Mouse (Mus musculus) small intestine, adult 2 months (tissue): Measurements from ENCODE around the gene Lef1. TPM values are rescaled to one million over a fixed set of nuclear protein-coding genes. Genes with fewer than 3 reads are reported as not detected.

Experiments used
- H3K27ac ChIP-seq: fragments of 200-500 bp; 2 replicates; pipeline ENCODE4 v1.5.1; 2012; ENCODE audit warnings: low read depth, low read length, control low read depth, inconsistent platforms; ENCODE audit not compliant: insufficient read depth
- H3K27me3 ChIP-seq: fragments of 200-500 bp; 2 replicates; pipeline ENCODE4 v1.6.1; 2012; ENCODE audit warnings: mild to moderate bottlenecking, moderate library complexity, low read length, inconsistent platforms; ENCODE audit not compliant: control insufficient read depth, insufficient read depth
- H3K36me3 ChIP-seq: fragments of 200-500 bp; 2 replicates; pipeline ENCODE4 v1.6.1; 2012; ENCODE audit warnings: mild to moderate bottlenecking, low read length, control low read depth, inconsistent platforms; ENCODE audit not compliant: control insufficient read depth, insufficient read depth
- H3K4me1 ChIP-seq: fragments of 200-500 bp; 2 replicates; pipeline ENCODE4 v1.6.1; 2012; ENCODE audit warnings: low read length, inconsistent platforms, mixed read lengths; ENCODE audit not compliant: control insufficient read depth, insufficient read depth, insufficient read length
- H3K4me3 ChIP-seq: fragments of 200-500 bp; 2 replicates; pipeline ENCODE4 v1.5.1; 2012; ENCODE audit warnings: low read depth, mild to moderate bottlenecking, control low read depth, inconsistent platforms, low read length, moderate library complexity
- CTCF ChIP-seq: fragments of 200-500 bp; IDR thresholded peaks from 2 replicates; pipeline ENCODE4 v1.5.1; 2012; ENCODE audit warnings: low read depth, mild to moderate bottlenecking, control low read depth, inconsistent platforms, low read length, moderate library complexity, mixed read lengths; ENCODE audit not compliant: insufficient replicate concordance, insufficient read length; ENCODE audit errors: extremely low read depth
- POLR2A ChIP-seq: fragments of 200-500 bp; IDR thresholded peaks from 2 replicates; pipeline ENCODE4 v1.6.1; 2012; ENCODE audit warnings: low read depth, mild to moderate bottlenecking, control low read depth, inconsistent platforms, low read length, moderate library complexity
- WGBS: fragments of 180-500 bp; shearing (Covaris S2); methylation state at CpG from one replicate; pipeline ENCODE4 v1.1.7; 2018; 5-methylcytosine and 5-hydroxymethylcytosine counted together
- polyA plus RNA-seq: library from polyadenylated mRNA; depleted of rRNA; stranded (reverse); fragments of >200 nt; gene quantifications from 2 replicates; pipeline ENCODE4 v1.2.3, GENCODE M21; 2012; rRNA removed

Lef1 gene
- polyA plus RNA-seq, result 1.1 and 1.9 TPM in 2 replicates

GRCm38 (mm10) chr3:131110191-131111150, at the start of gene Lef1:
TSS of gene Lef1 (plus strand) at chr3:131110471.
- Histone ChIP-seq H3K27ac (no peak within 1 kb of the TSS), H3K4me1 (peaks cover 16% of the 10 kb centered on the region), H3K36me3 (no peaks in the 10 kb centered on the region), H3K4me3 (peak within 1 kb of the TSS; percentile 60), H3K27me3 (peaks cover 73% of the 10 kb centered on the region)
- under 1% methylated on average over 68 of the region's 69 CpGs for WGBS
- TF ChIP-seq CTCF (no peak), POLR2A (no peak)

GRCm38 (mm10) chr3:131065001-131065400, 45.3 kb upstream of the Lef1 start:
- no peak overlapping the region for H3K27ac ChIP-seq
- WGBS, result 92% methylated on average over 9 of the region's 9 CpGs

GRCm38 (mm10) chr3:131066171-131066570, 44.1 kb upstream of the Lef1 start:
- no peak overlapping the region for H3K27ac ChIP-seq
- no peaks in the 10 kb centered on the region for H3K4me1 ChIP-seq
- H3K36me3 ChIP-seq, result no peaks in the 10 kb centered on the region
- no peaks in the 10 kb centered on the region for H3K27me3 ChIP-seq
- WGBS, result 28% methylated on average over 8 of the region's 8 CpGs
- TF ChIP-seq CTCF (no peak), POLR2A (no peak)
- H3K4me3 ChIP-seq, result no peak overlapping the region

More at GRCm38 (mm10) chr3:131065001-131065400, 45.3 kb upstream of the Lef1 start:
- Histone ChIP-seq H3K27me3 (no peaks in the 10 kb centered on the region), H3K4me1 (no peaks in the 10 kb centered on the region), H3K36me3 (no peaks in the 10 kb centered on the region), H3K4me3 (no peak overlapping the region)
- no peak for TF ChIP-seq CTCF
- no peak for TF ChIP-seq POLR2A

- no peak overlapping the region for H3K4me3 ChIP-seq
- no peaks in the 10 kb centered on the region for H3K27me3 ChIP-seq
- H3K4me1 ChIP-seq, result no peaks in the 10 kb centered on the region
- H3K36me3 ChIP-seq, result no peaks in the 10 kb centered on the region
- TF ChIP-seq POLR2A (no peak), CTCF (no peak)
- WGBS, result 92% methylated on average over 5 of the region's 5 CpGs
- no peak overlapping the region for H3K27ac ChIP-seq
Observed at GRCm38 (mm10) chr3:131068000-131068399, 42.3 kb upstream of the Lef1 start.

- no peak for TF ChIP-seq POLR2A
- TF ChIP-seq CTCF, result no peak
- Histone ChIP-seq H3K36me3 (no peaks in the 10 kb centered on the region), H3K4me3 (no peak overlapping the region), H3K4me1 (no peaks in the 10 kb centered on the region), H3K27me3 (no peaks in the 10 kb centered on the region), H3K27ac (no peak overlapping the region)
- 82% methylated on average over 7 of the region's 7 CpGs for WGBS
Observed at GRCm38 (mm10) chr3:131070210-131070609, 40.1 kb upstream of the Lef1 start.

- TF ChIP-seq POLR2A, result no peak
Observed at GRCm38 (mm10) chr3:131072661-131073060, 37.6 kb upstream of the Lef1 start.

GRCm38 (mm10) chr3:131073946-131074345, 36.3 kb upstream of the Lef1 start:
- Histone ChIP-seq H3K27me3 (no peaks in the 10 kb centered on the region), H3K27ac (no peak overlapping the region), H3K36me3 (no peaks in the 10 kb centered on the region), H3K4me3 (no peak overlapping the region), H3K4me1 (no peaks in the 10 kb centered on the region)
- WGBS, result 83% methylated on average over 4 of the region's 4 CpGs
- TF ChIP-seq CTCF, result no peak
- no peak for TF ChIP-seq POLR2A

More at GRCm38 (mm10) chr3:131072661-131073060, 37.6 kb upstream of the Lef1 start:
- no peaks in the 10 kb centered on the region for H3K27me3 ChIP-seq
- 62% methylated on average over 4 of the region's 4 CpGs for WGBS
- no peak overlapping the region for H3K4me3 ChIP-seq
- H3K36me3 ChIP-seq, result no peaks in the 10 kb centered on the region
- no peaks in the 10 kb centered on the region for H3K4me1 ChIP-seq
- no peak overlapping the region for H3K27ac ChIP-seq
